Mouse (Mus musculus) adrenal gland (tissue): ENCODE measurements around the gene Pam.

Source experiments
- intact Hi-C: fragments of 180-260 bp; cut with DNase I; formaldehyde crosslinking; loops from one replicate; pipeline ENCODE4 v1.15.1; 2025

Gene Pam

GRCm38 (mm10) chr1:97851601-97852175, 243.8 kb downstream of the Pam start:
- intact Hi-C loops: no loop called here

- intact Hi-C loops: no loop called here
Measured at GRCm38 (mm10) chr1:97848601-97849241, 246.7 kb downstream of the Pam start.

- intact Hi-C loops: no loop called here
Measured at GRCm38 (mm10) chr1:97843220-97843992, 252.0 kb downstream of the Pam start.

GRCm38 (mm10) chr1:97834354-97834822, 261.1 kb downstream of the Pam start:
- intact Hi-C loops: no loop called here

GRCm38 (mm10) chr1:97833466-97834353, 261.7 kb downstream of the Pam start:
- intact Hi-C loops: no loop called here

- intact Hi-C loops: no loop called here
Measured at GRCm38 (mm10) chr1:97828087-97828486, 267.4 kb downstream of the Pam start.

- intact Hi-C loops: no loop called here
Measured at GRCm38 (mm10) chr1:97827566-97827965, 267.9 kb downstream of the Pam start.

- intact Hi-C loops: no loop called here
Measured at GRCm38 (mm10) chr1:97822904-97823303, 272.5 kb downstream of the Pam start.

- intact Hi-C loops: no loop called here
Measured at GRCm38 (mm10) chr1:97822203-97822602, 273.2 kb downstream of the Pam start.

GRCm38 (mm10) chr1:97821282-97821681, 274.2 kb downstream of the Pam start:
- intact Hi-C loops: no loop called here

GRCm38 (mm10) chr1:97809255-97809912, 286.1 kb downstream of the Pam start:
- intact Hi-C loops: loop anchor here (2.0 to 10.0 kb wide), 4 partner anchors 368 to 775 kb away; no protein-coding TSS in a partner anchor

- intact Hi-C loops: loop anchor here (10.0 kb wide), 2 partner anchors 720 to 770 kb away; no protein-coding TSS in a partner anchor
Measured at GRCm38 (mm10) chr1:97804520-97804919, 290.9 kb downstream of the Pam start.

- intact Hi-C loops: loop anchor here (10.0 kb wide), 2 partner anchors 722 to 768 kb away; no protein-coding TSS in a partner anchor
Measured at GRCm38 (mm10) chr1:97802207-97802902, 293.1 kb downstream of the Pam start.

GRCm38 (mm10) chr1:97795936-97796335, 299.5 kb downstream of the Pam start:
- intact Hi-C loops: no loop called here

GRCm38 (mm10) chr1:97794110-97794509, 301.3 kb downstream of the Pam start:
- intact Hi-C loops: no loop called here

GRCm38 (mm10) chr1:97788490-97788889, 307.0 kb downstream of the Pam start:
- intact Hi-C loops: no loop called here

- intact Hi-C loops: no loop called here
Measured at GRCm38 (mm10) chr1:97787674-97788073, 307.8 kb downstream of the Pam start.

- intact Hi-C loops: no loop called here
Measured at GRCm38 (mm10) chr1:97785685-97786393, 309.6 kb downstream of the Pam start.

- intact Hi-C loops: no loop called here
Measured at GRCm38 (mm10) chr1:97784928-97785327, 310.5 kb downstream of the Pam start.
